Mouse (Mus musculus) urinary bladder, postnatal 0 days (tissue): ENCODE measurements around the gene Rbbp6. TPM values are rescaled to one million over a fixed set of nuclear protein-coding genes. Genes with fewer than 3 reads are reported as not detected.

Experiments used
- polyA plus RNA-seq: library from polyadenylated mRNA; unstranded; fragments of >200 nt; fragmentation: Nextera tagmentation; extraction: Ambion mirVana; gene quantifications from 2 replicates; pipeline ENCODE4 v1.2.1, GENCODE M21; 2015

Rbbp6 gene
- polyA plus RNA-seq: 11.3 and 12.1 TPM in 2 replicates

GRCm38 (mm10) chr7:122965386-122965785 is at the start of gene Rbbp6:
Gene Rbbp6 (plus strand): TSS chr7:122965686.

Other genes starting within 250 kb of the Rbbp6 start
- 37.3 and 38.4 TPM in 2 replicates for gene Tnrc6a, start 158.2 kb downstream of the Rbbp6 start, polyA plus RNA-seq
- 0.10 TPM in 1 of 2 replicates, not detected in the other for gene Slc5a11, start 249.1 kb downstream of the Rbbp6 start, polyA plus RNA-seq